Comparison of ENCODE assay signal across 16 mouse cellular contexts in genomic region chr2:4413596-4414335, GRCm38 (mm10).
DNase-seq lines count a peak whose midpoint lies in the region; ATAC-seq and TF ChIP-seq lines count a peak whose summit lies in the region.
"Had no signal": no experiment of that assay in that cellular context is flagged by ENCODE, and none has a peak within 500 bp of the region (broad histone marks: within the 10 kb centered on the region; RNA-seq: fewer than 3 reads in every experiment).

No protein-coding gene starts in this region.

- no peaks in the 10 kb centered on the region for H3K9me3 ChIP-seq in forebrain, embryonic 15.5 days
- H3K9me3 ChIP-seq in forebrain, embryonic 10.5 days = no peaks in the 10 kb centered on the region
- H3K9me3 ChIP-seq in limb, embryonic 12.5 days = no peaks in the 10 kb centered on the region
- H3K9me3 ChIP-seq in limb, embryonic 10.5 days (replicated peaks) = no peaks in the 10 kb centered on the region
- no peaks in the 10 kb centered on the region for H3K9me3 ChIP-seq in stomach, embryonic 16.5 days (replicated peaks; ENCODE audit: control insufficient read depth, low read length)
- no peaks in the 10 kb centered on the region for H3K9me3 ChIP-seq in stomach, postnatal 0 days (ENCODE audit: control insufficient read depth, low read length)
- H3K9me3 ChIP-seq: liver, embryonic 12.5 days had no signal

- H3K4me3 ChIP-seq in forebrain, embryonic 15.5 days = no peak overlapping the region
- H3K4me3 ChIP-seq in forebrain, embryonic 10.5 days = no peak overlapping the region
- no peak overlapping the region for H3K4me3 ChIP-seq in limb, embryonic 12.5 days (replicated peaks)
- H3K4me3 ChIP-seq in limb, embryonic 10.5 days = no peak overlapping the region
- no peak overlapping the region for H3K4me3 ChIP-seq in stomach, embryonic 16.5 days (replicated peaks; ENCODE audit: low read length)
- no peak overlapping the region for H3K4me3 ChIP-seq in stomach, postnatal 0 days (ENCODE audit: low read depth, low read length)
- H3K4me3 ChIP-seq: gastrocnemius, adult 2 months; liver, embryonic 12.5 days had no signal

- no peak for DNase-seq in forebrain, embryonic 10.5 days (ENCODE audit: extremely low spot score, low spot score)
- DNase-seq in limb, embryonic 10.5 days (ENCODE audit: low spot score) = no peak
- no peak for DNase-seq in stomach, postnatal 0 days (ENCODE audit: low spot score)
- DNase-seq in frontal cortex, postnatal 10 days (ENCODE audit: low spot score in 2 of 2) = no peak
- DNase-seq in liver = no peak
- DNase-seq: B cell, adult 2 months; cerebellum, adult 11 months; cerebellum, postnatal 36 days; kidney, adult 8-10 months; spleen, adult 18-20 months; thymus, postnatal 14 days had no signal

- peak overlapping the region; percentile 61 for H3K27ac ChIP-seq in forebrain, embryonic 15.5 days (replicated peaks)
- no peak overlapping the region for H3K27ac ChIP-seq in forebrain, embryonic 10.5 days
- 0 out of 2 replicates have a peak overlapping the region, but pooled peaks have one; percentile 45 for H3K27ac ChIP-seq in limb, embryonic 12.5 days
- H3K27ac ChIP-seq in limb, embryonic 10.5 days = no peak overlapping the region
- peak overlapping the region; percentile 37; the same call in 1 of the 2 replicates for H3K27ac ChIP-seq in stomach, embryonic 16.5 days (ENCODE audit: low read length)
- no peak overlapping the region for H3K27ac ChIP-seq in stomach, postnatal 0 days (replicated peaks)
- H3K27ac ChIP-seq: gastrocnemius, adult 2 months; liver, embryonic 12.5 days had no signal

- peak; percentile 23 for ATAC-seq in forebrain, embryonic 15.5 days (replicated peaks)
- no peak for ATAC-seq in limb, embryonic 12.5 days (ENCODE audit: insufficient number of reproducible peaks, insufficient read depth, low FRiP score, low TSS enrichment, low read depth)
- ATAC-seq in stomach, embryonic 16.5 days (ENCODE audit: insufficient read depth, low FRiP score) = no peak
- no peak for ATAC-seq in stomach, postnatal 0 days (ENCODE audit: low FRiP score, low TSS enrichment)
- ATAC-seq: liver, embryonic 12.5 days had no signal

- no peak for TF ChIP-seq EP300 in stomach, postnatal 0 days (optimal IDR thresholded peaks at IDR 0.05)

- no peak overlapping the region for H3K4me2 ChIP-seq in forebrain, embryonic 15.5 days (replicated peaks)
- H3K4me2 ChIP-seq in limb, embryonic 12.5 days = no peak overlapping the region
- 0 out of 2 replicates have a peak overlapping the region, but pooled peaks have one; percentile 15 for H3K4me2 ChIP-seq in stomach, embryonic 16.5 days (ENCODE audit: low read depth, low read length)
- no peak overlapping the region for H3K4me2 ChIP-seq in stomach, postnatal 0 days (replicated peaks; ENCODE audit: low read depth)
- H3K4me2 ChIP-seq: liver, embryonic 12.5 days had no signal

- H3K9ac ChIP-seq in forebrain, embryonic 15.5 days (replicated peaks) = no peak overlapping the region
- no peak overlapping the region for H3K9ac ChIP-seq in limb, embryonic 12.5 days (replicated peaks)
- no peak overlapping the region for H3K9ac ChIP-seq in stomach, embryonic 16.5 days (ENCODE audit: low read length)
- H3K9ac ChIP-seq in stomach, postnatal 0 days (ENCODE audit: low read length) = no peak overlapping the region
- H3K9ac ChIP-seq: liver, embryonic 12.5 days had no signal

- H3K36me3 ChIP-seq in forebrain, embryonic 15.5 days = no peaks in the 10 kb centered on the region
- H3K36me3 ChIP-seq in forebrain, embryonic 10.5 days (replicated peaks) = peaks cover 2% of the 10 kb centered on the region; the same call in 1 of the 2 replicates
- H3K36me3 ChIP-seq in limb, embryonic 12.5 days = peaks cover 5% of the 10 kb centered on the region; the same call in 1 of the 2 replicates
- H3K36me3 ChIP-seq in limb, embryonic 10.5 days = peaks cover 20% of the 10 kb centered on the region
- H3K36me3 ChIP-seq in stomach, embryonic 16.5 days (ENCODE audit: control insufficient read depth, insufficient read depth, low read length) = no peaks in the 10 kb centered on the region
- no peaks in the 10 kb centered on the region for H3K36me3 ChIP-seq in stomach, postnatal 0 days (ENCODE audit: control insufficient read depth, insufficient read depth, low read length)
- H3K36me3 ChIP-seq: liver, embryonic 12.5 days had no signal

- no peak for TF ChIP-seq CTCF in stomach, postnatal 0 days (IDR thresholded peaks at IDR 0.05; ENCODE audit: low read depth)

- WGBS in forebrain, embryonic 15.5 days = 79% methylated on average over 16 of the region's 16 CpGs
- 93% methylated on average over 16 of the region's 16 CpGs for WGBS in forebrain, embryonic 10.5 days
- WGBS in limb, embryonic 12.5 days = 87% methylated on average over 16 of the region's 16 CpGs
- WGBS in limb, embryonic 10.5 days = 94% methylated on average over 16 of the region's 16 CpGs
- WGBS in stomach, embryonic 16.5 days = 76% methylated on average over 16 of the region's 16 CpGs
- WGBS in stomach, postnatal 0 days = 75% methylated on average over 16 of the region's 16 CpGs

- H3K27me3 ChIP-seq in forebrain, embryonic 15.5 days = no peaks in the 10 kb centered on the region
- no peaks in the 10 kb centered on the region for H3K27me3 ChIP-seq in forebrain, embryonic 10.5 days (ENCODE audit: poor library complexity, severe bottlenecking)
- H3K27me3 ChIP-seq in limb, embryonic 12.5 days = no peaks in the 10 kb centered on the region
- no peaks in the 10 kb centered on the region for H3K27me3 ChIP-seq in limb, embryonic 10.5 days (ENCODE audit: low read depth, poor library complexity, severe bottlenecking)
- no peaks in the 10 kb centered on the region for H3K27me3 ChIP-seq in stomach, embryonic 16.5 days (ENCODE audit: control insufficient read depth, insufficient read depth, low read length)
- no peaks in the 10 kb centered on the region for H3K27me3 ChIP-seq in stomach, postnatal 0 days (ENCODE audit: control insufficient read depth, insufficient read depth, low read length)

- peaks cover 36% of the 10 kb centered on the region for H3K4me1 ChIP-seq in forebrain, embryonic 15.5 days
- H3K4me1 ChIP-seq in forebrain, embryonic 10.5 days = peaks cover 24% of the 10 kb centered on the region
- H3K4me1 ChIP-seq in limb, embryonic 12.5 days (replicated peaks) = peaks cover 50% of the 10 kb centered on the region
- H3K4me1 ChIP-seq in limb, embryonic 10.5 days = peaks cover 19% of the 10 kb centered on the region; the same call in 1 of the 2 replicates
- H3K4me1 ChIP-seq in stomach, embryonic 16.5 days (ENCODE audit: control insufficient read depth, insufficient read depth, low read length) = peaks cover 16% of the 10 kb centered on the region
- no peaks in the 10 kb centered on the region for H3K4me1 ChIP-seq in stomach, postnatal 0 days (replicated peaks; ENCODE audit: control insufficient read depth, insufficient read depth)
- H3K4me1 ChIP-seq: liver, embryonic 12.5 days had no signal

Comparison
In these comparisons a context has a peak if more than half of its experiments do, and no peak if none do; other contexts are left out.
1. H3K27ac ChIP-seq: peak in forebrain, embryonic 15.5 days (single experiment), limb, embryonic 12.5 days (single experiment) and stomach, embryonic 16.5 days (single experiment); none in forebrain, embryonic 10.5 days (single experiment), limb, embryonic 10.5 days (single experiment) and stomach, postnatal 0 days (single experiment).